Comparison of ENCODE assay signal across 16 mouse cellular contexts in genomic region chr6:94122566-94123150, GRCm38 (mm10).
A peak's percentile ranks its signal among the peaks of the same experiment; 100 is the strongest.
DNase-seq lines count a peak whose midpoint lies in the region; ATAC-seq and TF ChIP-seq lines count a peak whose summit lies in the region.
"Had no signal": no experiment of that assay in that cellular context is flagged by ENCODE, and none has a peak within 500 bp of the region (broad histone marks: within the 10 kb centered on the region; RNA-seq: fewer than 3 reads in every experiment).

No protein-coding gene starts in this region.

- no peaks in the 10 kb centered on the region for H3K9me3 ChIP-seq in forebrain, embryonic 15.5 days
- H3K9me3 ChIP-seq in forebrain, embryonic 11.5 days (ENCODE audit: control insufficient read depth, low read length), result no peaks in the 10 kb centered on the region
- H3K9me3 ChIP-seq in embryonic facial prominence, embryonic 11.5 days (replicated peaks; ENCODE audit: control insufficient read depth, low read length), result no peaks in the 10 kb centered on the region
- H3K9me3 ChIP-seq in limb, embryonic 14.5 days (ENCODE audit: control insufficient read depth, low read length), result no peaks in the 10 kb centered on the region
- H3K9me3 ChIP-seq: lung, embryonic 15.5 days had no signal

- H3K4me2 ChIP-seq in forebrain, embryonic 15.5 days (replicated peaks), result no peak overlapping the region
- H3K4me2 ChIP-seq in forebrain, embryonic 11.5 days (ENCODE audit: low read depth, low read length, severe bottlenecking), result no peak overlapping the region
- no peak overlapping the region for H3K4me2 ChIP-seq in embryonic facial prominence, embryonic 11.5 days (ENCODE audit: low read depth, low read length)
- H3K4me2 ChIP-seq in limb, embryonic 14.5 days (replicated peaks; ENCODE audit: low read depth, low read length, severe bottlenecking), result peak overlapping the region; percentile 35
- H3K4me2 ChIP-seq: lung, embryonic 15.5 days had no signal

- no peaks in the 10 kb centered on the region for H3K36me3 ChIP-seq in forebrain, embryonic 15.5 days
- no peaks in the 10 kb centered on the region for H3K36me3 ChIP-seq in forebrain, embryonic 11.5 days (ENCODE audit: control insufficient read depth, insufficient read depth, low read length)
- H3K36me3 ChIP-seq in embryonic facial prominence, embryonic 11.5 days (replicated peaks; ENCODE audit: control insufficient read depth, insufficient read depth, low read depth, low read length), result no peaks in the 10 kb centered on the region
- H3K36me3 ChIP-seq in limb, embryonic 14.5 days (ENCODE audit: control insufficient read depth, insufficient read depth, low read length), result no peaks in the 10 kb centered on the region
- H3K36me3 ChIP-seq: lung, embryonic 15.5 days had no signal

- 40% methylated on average over 8 of the region's 8 CpGs for WGBS in forebrain, embryonic 15.5 days
- WGBS in forebrain, embryonic 11.5 days, result 59% methylated on average over 8 of the region's 8 CpGs
- 48% methylated on average over 8 of the region's 8 CpGs for WGBS in embryonic facial prominence, embryonic 11.5 days
- 16% methylated on average over 8 of the region's 8 CpGs for WGBS in limb, embryonic 14.5 days

- H3K9ac ChIP-seq in forebrain, embryonic 15.5 days (replicated peaks), result no peak overlapping the region
- H3K9ac ChIP-seq in forebrain, embryonic 11.5 days (ENCODE audit: low read length), result no peak overlapping the region
- H3K9ac ChIP-seq in embryonic facial prominence, embryonic 11.5 days (replicated peaks; ENCODE audit: low read length), result no peak overlapping the region
- no peak overlapping the region for H3K9ac ChIP-seq in limb, embryonic 14.5 days (ENCODE audit: low read depth, low read length, severe bottlenecking)
- H3K9ac ChIP-seq: lung, embryonic 15.5 days had no signal

- H3K27ac ChIP-seq in forebrain, embryonic 15.5 days (replicated peaks), result no peak overlapping the region
- H3K27ac ChIP-seq in forebrain, embryonic 11.5 days (ENCODE audit: low read depth, low read length), result no peak overlapping the region
- H3K27ac ChIP-seq in embryonic facial prominence, embryonic 11.5 days (replicated peaks; ENCODE audit: low read depth, low read length), result no peak overlapping the region
- H3K27ac ChIP-seq in limb, embryonic 14.5 days (replicated peaks; ENCODE audit: low read depth, low read length), result no peak overlapping the region
- H3K27ac ChIP-seq: gastrocnemius, adult 2 months; lung, embryonic 15.5 days had no signal

- no peak for DNase-seq in forebrain, embryonic 11.5 days (ENCODE audit: low spot score)
- peak; percentile 36 for DNase-seq in cerebellum, adult 8-10 months
- DNase-seq in embryonic facial prominence, embryonic 11.5 days (ENCODE audit: low spot score), result peak; percentile 80
- peak; percentile 78 for DNase-seq in limb, embryonic 14.5 days (ENCODE audit: low spot score)
- no peak for DNase-seq in lung, adult 18-20 months
- DNase-seq in thymus, postnatal 4 days, result no peak
- no peak for DNase-seq in right cerebral cortex, postnatal 4 days
- DNase-seq: adrenal gland, postnatal 25 days; gastrocnemius, adult 2 months; heart, postnatal 14 days; kidney, adult 9 months; right cerebral cortex, postnatal 25 days; thymus, postnatal 14 days had no signal

- peaks cover 27% of the 10 kb centered on the region for H3K4me1 ChIP-seq in forebrain, embryonic 15.5 days
- 0 out of 2 replicates have a peak, but pooled peaks cover 5% of the 10 kb centered on the region for H3K4me1 ChIP-seq in forebrain, embryonic 11.5 days (replicated peaks; ENCODE audit: control insufficient read depth, insufficient read depth, low read length)
- peaks cover 3% of the 10 kb centered on the region for H3K4me1 ChIP-seq in embryonic facial prominence, embryonic 11.5 days (ENCODE audit: control insufficient read depth, insufficient read depth, low read length)
- peaks cover 39% of the 10 kb centered on the region for H3K4me1 ChIP-seq in limb, embryonic 14.5 days (ENCODE audit: control insufficient read depth, insufficient read depth, low read length)

- no peak for TF ChIP-seq POLR2A in limb, embryonic 14.5 days (IDR thresholded peaks at IDR 0.05; ENCODE audit: borderline replicate concordance, extremely low read depth, insufficient read depth, insufficient read length)

- H3K4me3 ChIP-seq in forebrain, embryonic 15.5 days, result no peak overlapping the region
- no peak overlapping the region for H3K4me3 ChIP-seq in forebrain, embryonic 11.5 days (ENCODE audit: low read depth, low read length)
- no peak overlapping the region for H3K4me3 ChIP-seq in embryonic facial prominence, embryonic 11.5 days (ENCODE audit: low read depth, low read length)
- H3K4me3 ChIP-seq in limb, embryonic 14.5 days (replicated peaks; ENCODE audit: low read length), result no peak overlapping the region
- H3K4me3 ChIP-seq: gastrocnemius, adult 2 months; lung, embryonic 15.5 days had no signal

- no peaks in the 10 kb centered on the region for H3K27me3 ChIP-seq in forebrain, embryonic 15.5 days
- H3K27me3 ChIP-seq in forebrain, embryonic 11.5 days (ENCODE audit: control insufficient read depth, insufficient read depth, low read length), result no peaks in the 10 kb centered on the region
- no peaks in the 10 kb centered on the region for H3K27me3 ChIP-seq in embryonic facial prominence, embryonic 11.5 days (ENCODE audit: control insufficient read depth, insufficient read depth, low read length)
- H3K27me3 ChIP-seq in limb, embryonic 14.5 days (ENCODE audit: control insufficient read depth, insufficient read depth, low read length), result no peaks in the 10 kb centered on the region; the same call in 1 of the 2 replicates
- H3K27me3 ChIP-seq: lung, embryonic 15.5 days had no signal

- peak; percentile 58 for ATAC-seq in forebrain, embryonic 15.5 days (replicated peaks)
- no peak for ATAC-seq in forebrain, embryonic 11.5 days (replicated peaks; ENCODE audit: low FRiP score)
- peak; percentile 53; the same call in 1 of the 2 replicates for ATAC-seq in embryonic facial prominence, embryonic 11.5 days (replicated peaks; ENCODE audit: insufficient number of reproducible peaks, low FRiP score, low TSS enrichment, low read depth)
- peak; percentile 86 for ATAC-seq in limb, embryonic 14.5 days (ENCODE audit: low FRiP score, low read depth)
- ATAC-seq: hindbrain, embryonic 16.5 days had no signal

Comparison
In these comparisons a context has a peak if more than half of its experiments do, and no peak if none do; other contexts are left out.
1. DNase-seq: peak in cerebellum, adult 8-10 months (single experiment), embryonic facial prominence, embryonic 11.5 days (single experiment) and limb, embryonic 14.5 days (single experiment); none in forebrain, embryonic 11.5 days (single experiment), lung, adult 18-20 months (0 of 2), thymus, postnatal 4 days (single experiment) and right cerebral cortex, postnatal 4 days (single experiment).